ENCODE assay signal across 13 mouse cellular contexts in genomic region chr19:48368056-48368455, GRCm38 (mm10).
DNase-seq lines count a peak whose midpoint lies in the region; ATAC-seq and TF ChIP-seq lines count a peak whose summit lies in the region.
"Had no signal": no experiment of that assay in that cellular context is flagged by ENCODE, and none has a peak within 500 bp of the region (broad histone marks: within the 10 kb centered on the region; RNA-seq: fewer than 3 reads in every experiment).

No protein-coding gene starts in this region.

- no peak overlapping the region for H3K9ac ChIP-seq in hindbrain, embryonic 16.5 days (ENCODE audit: low read depth, low read length)
- H3K9ac ChIP-seq: heart, embryonic 13.5 days; liver, embryonic 13.5 days; neural tube, embryonic 15.5 days had no signal

- H3K27ac ChIP-seq in cortical plate, adult 2 months (ENCODE audit: insufficient read depth, low read length), result peak overlapping the region; percentile 24; the same call in 1 of the 2 replicates
- H3K27ac ChIP-seq in embryonic facial prominence, embryonic 10.5 days (replicated peaks), result no peak overlapping the region
- H3K27ac ChIP-seq in hindbrain, embryonic 16.5 days (ENCODE audit: low read depth, low read length), result no peak overlapping the region
- H3K27ac ChIP-seq: heart, embryonic 13.5 days; liver, embryonic 13.5 days; neural tube, embryonic 15.5 days had no signal

- 0 out of 2 replicates have a peak overlapping the region, but pooled peaks have one; percentile 5 for H3K4me3 ChIP-seq in cortical plate, adult 2 months (ENCODE audit: insufficient read depth, low read length)
- no peak overlapping the region for H3K4me3 ChIP-seq in embryonic facial prominence, embryonic 10.5 days
- H3K4me3 ChIP-seq in hindbrain, embryonic 16.5 days (ENCODE audit: low read length), result no peak overlapping the region
- H3K4me3 ChIP-seq: heart, embryonic 13.5 days; liver, embryonic 13.5 days; neural tube, embryonic 15.5 days had no signal

- peak; percentile 44 for DNase-seq in embryonic facial prominence, embryonic 10.5 days (ENCODE audit: low spot score)
- peak; percentile 59 to 69 for DNase-seq in left cerebral cortex, postnatal 14 days (ENCODE audit: low spot score in 2 of 2)
- DNase-seq in kidney, postnatal 4 days, result no peak
- DNase-seq in kidney, adult 8-10 months, result no peak
- DNase-seq in adrenal gland, postnatal 36 days, result no peak
- no peak for DNase-seq in testis, postnatal 14 days (ENCODE audit: low spot score)
- DNase-seq: cerebellum, adult 11 months; kidney, adult 2 months; liver, embryonic 13.5 days had no signal

- 0 out of 2 replicates have a peak, but pooled peaks have one; percentile 12 for TF ChIP-seq POLR2A in cortical plate, adult 2 months (IDR thresholded peaks at IDR 0.05; ENCODE audit: extremely low read depth, insufficient read depth, low read length)

- no peaks in the 10 kb centered on the region for H3K36me3 ChIP-seq in embryonic facial prominence, embryonic 10.5 days (replicated peaks)
- no peaks in the 10 kb centered on the region for H3K36me3 ChIP-seq in hindbrain, embryonic 16.5 days (ENCODE audit: control insufficient read depth, insufficient read depth, low read length)
- H3K36me3 ChIP-seq: heart, embryonic 13.5 days; liver, embryonic 13.5 days; neural tube, embryonic 15.5 days had no signal

- WGBS in embryonic facial prominence, embryonic 10.5 days, result 31% methylated on average over 10 of the region's 10 CpGs
- 21% methylated on average over 10 of the region's 10 CpGs for WGBS in hindbrain, embryonic 16.5 days

- no peaks in the 10 kb centered on the region for H3K27me3 ChIP-seq in embryonic facial prominence, embryonic 10.5 days (replicated peaks; ENCODE audit: low read depth, poor library complexity, severe bottlenecking)
- no peaks in the 10 kb centered on the region for H3K27me3 ChIP-seq in hindbrain, embryonic 16.5 days (replicated peaks; ENCODE audit: control insufficient read depth, insufficient read depth, low read length)
- H3K27me3 ChIP-seq: liver, embryonic 13.5 days; neural tube, embryonic 15.5 days had no signal

- intact Hi-C loops in left cerebral cortex, postnatal 14 days (cut with DNase I), result loop anchor here (5.0 kb wide), 1 partner anchor 161 kb away; the partner anchor contains the start of gene Sorcs3

- no peaks in the 10 kb centered on the region for H3K9me3 ChIP-seq in embryonic facial prominence, embryonic 10.5 days
- no peaks in the 10 kb centered on the region for H3K9me3 ChIP-seq in hindbrain, embryonic 16.5 days (ENCODE audit: control insufficient read depth, low read length)
- H3K9me3 ChIP-seq: heart, embryonic 13.5 days; liver, embryonic 13.5 days; neural tube, embryonic 15.5 days had no signal

- H3K4me2 ChIP-seq in hindbrain, embryonic 16.5 days (ENCODE audit: low read length), result peak overlapping the region; percentile 37
- H3K4me2 ChIP-seq: heart, embryonic 13.5 days; liver, embryonic 13.5 days; neural tube, embryonic 15.5 days had no signal

- TF ChIP-seq CTCF in cortical plate, adult 2 months (IDR thresholded peaks at IDR 0.05; ENCODE audit: extremely low read depth, insufficient read depth, low read length), result no peak

- H3K4me1 ChIP-seq in cortical plate, adult 2 months (ENCODE audit: control insufficient read depth, insufficient read depth, low read length), result peaks cover 4% of the 10 kb centered on the region; the same call in 1 of the 2 replicates
- peaks cover 9% of the 10 kb centered on the region; the same call in 1 of the 2 replicates for H3K4me1 ChIP-seq in embryonic facial prominence, embryonic 10.5 days
- H3K4me1 ChIP-seq in hindbrain, embryonic 16.5 days (ENCODE audit: control insufficient read depth, insufficient read depth, low read depth, low read length), result peaks cover 3% of the 10 kb centered on the region; the same call in 1 of the 2 replicates
- H3K4me1 ChIP-seq: heart, embryonic 13.5 days; liver, embryonic 13.5 days had no signal

- ATAC-seq in hindbrain, embryonic 16.5 days, result no peak

Comparison
In these comparisons a context has a peak if more than half of its experiments do, and no peak if none do; other contexts are left out.
1. DNase-seq: peak in embryonic facial prominence, embryonic 10.5 days (single experiment) and left cerebral cortex, postnatal 14 days (2 of 2); none in kidney, postnatal 4 days (0 of 2), kidney, adult 8-10 months (0 of 2), adrenal gland, postnatal 36 days (0 of 2) and testis, postnatal 14 days (single experiment).